Mouse (Mus musculus): ENCODE measurements around the gene Tmed6. TPM values are rescaled to one million over a fixed set of nuclear protein-coding genes. Genes with fewer than 3 reads are reported as not detected.
A peak's percentile ranks its signal among the peaks of the same experiment; 100 is the strongest.
"Not testable (repeated sequence)": the region's sequence is repeated elsewhere in the genome, so short reads cannot be mapped to it uniquely, and the experiment has no call there.

Gene Tmed6
- polyA plus RNA-seq, 2 experiments: 1.0 to 3.7 TPM

DNA sequence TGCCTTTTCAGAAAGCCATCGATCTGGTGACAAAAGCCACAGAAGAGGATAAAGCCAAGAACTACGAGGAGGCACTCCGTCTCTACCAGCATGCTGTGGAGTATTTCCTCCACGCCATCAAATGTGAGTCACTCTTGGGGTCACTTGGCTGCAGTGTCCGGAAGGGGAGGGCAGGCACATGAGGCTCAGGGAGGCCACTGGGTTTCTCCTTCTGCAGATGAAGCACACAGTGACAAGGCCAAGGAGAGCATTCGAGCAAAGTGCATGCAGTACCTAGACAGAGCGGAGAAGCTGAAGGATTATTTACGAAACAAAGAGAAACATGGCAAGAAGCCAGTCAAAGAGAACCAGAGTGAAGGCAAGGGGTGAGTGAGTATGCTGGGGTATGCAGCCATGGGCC, 28.8 kb downstream of the Tmed6 start:
- H3K27ac ChIP-seq: no peak overlapping the region
- H3K9ac ChIP-seq (replicated peaks): no peak overlapping the region
- H3K4me1 ChIP-seq (replicated peaks; ENCODE audit: control insufficient read depth in 2 of 2, insufficient read depth in 2 of 2, low read length in 1 of 2): peaks cover 10 to 11% of the 10 kb centered on the region in 2 experiments
- WGBS (ENCODE audit: insufficient replicate concordance): 73% methylated on average over 8 of the region's 8 CpGs
- peaks cover 5% of the 10 kb centered on the region for H3K36me3 ChIP-seq (replicated peaks; ENCODE audit: control insufficient read depth, insufficient read depth, low read depth)
- no peak overlapping the region for H3K4me2 ChIP-seq (ENCODE audit: low read depth)
- ATAC-seq (ENCODE audit: insufficient read depth) (no peak), DNase-seq (ENCODE audit: low read depth in 3 of 3, low spot score in 3 of 3) (no peak)
- no peak for TF ChIP-seq EP300 (IDR thresholded peaks at IDR 0.05; ENCODE audit: low read depth)
- TF ChIP-seq CTCF (IDR thresholded peaks at IDR 0.05; ENCODE audit: low read depth): no peak
- H3K4me3 ChIP-seq (ENCODE audit: insufficient read depth in 1 of 2, low read depth in 2 of 2, low read length in 2 of 2): no peak overlapping the region
- no peaks in the 10 kb centered on the region for H3K9me3 ChIP-seq (ENCODE audit: control insufficient read depth, low read length)
- H3K27me3 ChIP-seq (ENCODE audit: control insufficient read depth, insufficient read depth, low read length): no peaks in the 10 kb centered on the region

DNA sequence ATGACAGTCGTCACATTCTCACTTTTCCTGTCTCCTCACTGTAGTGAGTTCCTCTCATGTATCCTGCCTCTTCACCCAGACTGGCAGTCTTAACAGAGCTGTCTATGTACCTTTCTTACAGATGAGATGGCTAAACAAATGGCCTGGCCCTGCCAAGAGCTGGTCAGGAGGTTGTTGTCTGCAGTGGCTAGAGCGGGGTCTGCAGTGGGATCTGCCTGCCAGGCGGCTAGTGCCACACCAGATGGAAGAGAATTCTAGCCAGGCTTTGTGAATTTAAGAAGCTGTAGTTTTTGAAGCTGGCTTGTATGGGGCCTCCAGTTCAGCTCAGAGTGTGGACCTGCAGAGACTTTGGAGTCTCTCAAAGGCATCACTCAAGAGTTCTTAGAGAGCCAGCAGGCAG, 29.8 kb downstream of the Tmed6 start:
- Histone ChIP-seq H3K4me3 (ENCODE audit: insufficient read depth in 1 of 2, low read depth in 2 of 2, low read length in 2 of 2) (no peak overlapping the region), H3K27ac (no peak overlapping the region), H3K9ac (replicated peaks) (no peak overlapping the region), H3K27me3 (ENCODE audit: control insufficient read depth, insufficient read depth, low read length) (no peaks in the 10 kb centered on the region), H3K9me3 (ENCODE audit: control insufficient read depth, low read length) (no peaks in the 10 kb centered on the region), H3K4me2 (ENCODE audit: low read depth) (no peak overlapping the region), H3K36me3 (replicated peaks; ENCODE audit: control insufficient read depth, insufficient read depth, low read depth) (peaks cover 5% of the 10 kb centered on the region), H3K4me1 (replicated peaks; ENCODE audit: control insufficient read depth in 2 of 2, insufficient read depth in 2 of 2, low read length in 1 of 2) (peaks cover 10 to 11% of the 10 kb centered on the region in 2 experiments)
- TF ChIP-seq EP300 (IDR thresholded peaks at IDR 0.05; ENCODE audit: low read depth): no peak
- TF ChIP-seq CTCF (IDR thresholded peaks at IDR 0.05; ENCODE audit: low read depth): no peak
- WGBS (ENCODE audit: insufficient replicate concordance): 74% methylated on average over 3 of the region's 3 CpGs
- DNase-seq (ENCODE audit: low read depth in 3 of 3, low spot score in 3 of 3): no peak
- ATAC-seq (ENCODE audit: insufficient read depth): no peak

DNA sequence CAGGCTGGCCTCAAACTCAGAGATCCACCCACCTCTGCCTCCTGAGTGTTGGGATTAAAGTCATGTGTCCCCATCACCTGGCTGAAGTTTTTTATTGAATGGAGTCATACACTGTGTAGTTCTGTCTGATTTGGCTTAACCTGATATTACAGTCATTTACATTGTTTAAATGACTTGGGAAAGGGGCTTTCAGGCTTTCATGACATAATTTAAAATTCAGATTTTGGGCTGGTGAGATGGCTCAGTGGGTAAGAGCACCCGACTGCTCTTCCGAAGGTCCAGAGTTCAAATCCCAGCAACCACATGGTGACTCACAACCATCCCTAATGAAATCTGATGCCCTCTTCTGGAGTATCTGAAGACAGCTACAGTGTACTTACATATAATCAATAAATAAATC, 31.8 kb downstream of the Tmed6 start:
- not testable (repeated sequence) for H3K36me3 ChIP-seq (replicated peaks; ENCODE audit: control insufficient read depth, insufficient read depth, low read depth); H3K4me3 ChIP-seq (ENCODE audit: insufficient read depth in 1 of 2, low read depth in 2 of 2, low read length in 2 of 2); H3K9me3 ChIP-seq (ENCODE audit: control insufficient read depth, low read length); H3K4me2 ChIP-seq (ENCODE audit: low read depth); DNase-seq (ENCODE audit: low read depth in 3 of 3, low spot score in 3 of 3); H3K9ac ChIP-seq (replicated peaks); H3K27ac ChIP-seq; H3K27me3 ChIP-seq (ENCODE audit: control insufficient read depth, insufficient read depth, low read length); ATAC-seq (ENCODE audit: insufficient read depth)
- peaks cover 10 to 23% of the 10 kb centered on the region in 2 experiments for H3K4me1 ChIP-seq (replicated peaks; ENCODE audit: control insufficient read depth in 2 of 2, insufficient read depth in 2 of 2, low read length in 1 of 2)
- 84% methylated on average over 2 of the region's 2 CpGs for WGBS (ENCODE audit: insufficient replicate concordance)

DNA sequence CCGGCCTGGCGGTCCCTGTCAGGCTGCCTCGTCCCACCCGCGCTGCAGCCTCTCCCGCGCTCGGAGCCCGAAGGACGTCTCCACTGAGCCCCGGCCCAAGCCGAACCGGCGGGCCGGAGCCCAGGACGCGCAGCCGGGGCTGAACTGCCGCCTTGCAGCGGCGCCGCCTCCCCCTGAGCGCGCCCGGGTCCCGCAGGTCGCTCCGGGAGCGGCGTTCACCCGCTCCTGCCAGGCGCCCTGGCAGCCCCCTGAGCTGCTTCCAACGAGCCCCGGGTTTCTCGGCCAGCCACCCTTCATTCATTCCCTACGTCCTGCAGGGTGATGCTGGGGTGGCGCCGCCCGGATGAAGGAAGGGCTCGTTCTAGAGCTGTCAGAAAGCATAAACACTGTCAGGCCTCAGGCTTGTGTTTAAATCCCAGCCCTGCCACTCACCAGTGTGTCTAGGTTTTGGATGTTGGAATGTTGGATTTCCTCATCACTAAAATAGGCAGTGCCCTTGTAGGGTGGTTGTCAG, 33.8 kb downstream of the Tmed6 start:
- H3K27ac ChIP-seq: peak overlapping the region; percentile 10; the same call in 1 of the 2 replicates
- H3K9ac ChIP-seq (replicated peaks): peak overlapping the region; percentile 76
- TF ChIP-seq EP300 (IDR thresholded peaks at IDR 0.05; ENCODE audit: low read depth) (no peak), CTCF (IDR thresholded peaks at IDR 0.05; ENCODE audit: low read depth) (no peak)
- H3K4me1 ChIP-seq (replicated peaks; ENCODE audit: control insufficient read depth in 2 of 2, insufficient read depth in 2 of 2, low read length in 1 of 2): peaks cover 10 to 25% of the 10 kb centered on the region in 2 experiments
- H3K4me2 ChIP-seq (ENCODE audit: low read depth): peak overlapping the region; percentile 92
- no peaks in the 10 kb centered on the region for H3K36me3 ChIP-seq (replicated peaks; ENCODE audit: control insufficient read depth, insufficient read depth, low read depth)
- H3K9me3 ChIP-seq (ENCODE audit: control insufficient read depth, low read length): no peaks in the 10 kb centered on the region
- H3K27me3 ChIP-seq (ENCODE audit: control insufficient read depth, insufficient read depth, low read length): no peaks in the 10 kb centered on the region
- WGBS (ENCODE audit: insufficient replicate concordance): under 1% methylated on average over 40 of the region's 40 CpGs
- peak overlapping the region; percentile 70 to 76 for H3K4me3 ChIP-seq (ENCODE audit: insufficient read depth in 1 of 2, low read depth in 2 of 2, low read length in 2 of 2)
- ATAC-seq (ENCODE audit: insufficient read depth) (no peak), DNase-seq (ENCODE audit: low read depth in 3 of 3, low spot score in 3 of 3) (no peak)

DNA sequence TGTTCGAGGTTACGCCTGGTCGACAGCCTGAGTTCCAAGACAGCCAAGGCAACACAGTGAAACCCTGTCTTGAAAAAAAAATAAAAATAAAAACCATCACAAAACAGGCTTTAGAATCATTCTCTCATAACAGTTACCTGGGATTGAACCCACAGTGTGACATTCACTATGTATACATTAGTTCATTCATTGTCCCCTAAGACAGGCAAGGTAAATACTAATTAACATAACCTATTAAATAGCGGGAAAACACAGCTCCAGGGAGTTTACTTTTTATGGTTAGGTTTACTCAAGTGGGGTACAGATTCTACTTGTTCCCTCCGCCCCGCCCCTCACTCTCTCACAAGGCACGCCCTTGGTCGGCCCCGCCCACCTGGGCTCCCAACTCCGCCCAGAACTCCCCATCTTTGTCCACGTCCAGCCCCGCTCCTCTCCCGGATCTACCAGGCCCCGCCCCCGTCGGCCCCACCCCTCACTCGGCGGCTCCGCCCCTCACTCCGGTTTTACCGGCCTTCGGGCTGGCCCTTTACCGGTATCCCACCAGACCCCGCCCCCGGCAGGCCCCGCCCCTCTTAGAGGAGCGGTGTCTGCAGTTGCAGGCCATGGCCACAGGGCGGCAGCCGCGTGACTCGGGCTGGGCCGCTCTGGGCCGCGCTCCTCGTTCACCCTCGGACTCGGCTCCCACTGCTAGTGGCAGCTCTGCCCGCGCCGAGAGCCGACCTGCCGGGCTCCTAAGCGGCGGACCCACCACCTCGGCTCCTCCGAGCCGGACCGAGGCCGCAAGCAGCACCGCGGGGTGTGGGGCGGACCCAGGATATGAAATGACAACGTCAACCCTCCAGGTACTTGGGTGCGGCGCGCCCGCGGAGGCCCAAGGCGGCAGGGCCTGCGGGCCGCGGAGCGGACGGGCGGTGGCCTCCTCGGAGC, 34.5 kb downstream of the Tmed6 start, which contains the start of gene Vps4a:
Vps4a (plus strand) TSS at position 573 of the 927 bp plus-strand sequence.
- TF ChIP-seq CTCF (IDR thresholded peaks at IDR 0.05; ENCODE audit: low read depth): peak; percentile 91
- no peak for TF ChIP-seq EP300 (IDR thresholded peaks at IDR 0.05; ENCODE audit: low read depth)
- peak; percentile 96 for ATAC-seq (ENCODE audit: insufficient read depth)
- peak within 1 kb of the TSS; percentile 70 to 76 for H3K4me3 ChIP-seq (ENCODE audit: insufficient read depth in 1 of 2, low read depth in 2 of 2, low read length in 2 of 2)
- peaks cover 10 to 25% of the 10 kb centered on the region in 2 experiments for H3K4me1 ChIP-seq (replicated peaks; ENCODE audit: control insufficient read depth in 2 of 2, insufficient read depth in 2 of 2, low read length in 1 of 2)
- H3K9me3 ChIP-seq (ENCODE audit: control insufficient read depth, low read length): no peaks in the 10 kb centered on the region
- H3K4me2 ChIP-seq (ENCODE audit: low read depth): peak within 1 kb of the TSS; percentile 92
- peak within 1 kb of the TSS; percentile 76 for H3K9ac ChIP-seq (replicated peaks)
- peak within 1 kb of the TSS; percentile 10; the same call in 1 of the 2 replicates for H3K27ac ChIP-seq
- whole genome bisulfite sequencing (ENCODE audit: insufficient replicate concordance): 4% methylated on average over 64 of the region's 66 CpGs
- no peaks in the 10 kb centered on the region for H3K27me3 ChIP-seq (ENCODE audit: control insufficient read depth, insufficient read depth, low read length)
- peak; percentile 86 to 90 (median 88) for DNase-seq (ENCODE audit: low read depth in 3 of 3, low spot score in 3 of 3)
- H3K36me3 ChIP-seq (replicated peaks; ENCODE audit: control insufficient read depth, insufficient read depth, low read depth): no peaks in the 10 kb centered on the region
